Mouse (Mus musculus) neural tube, postnatal 0 days (tissue): ENCODE results near the gene Il1rapl2. TPM values are rescaled to one million over a fixed set of nuclear protein-coding genes. Genes with fewer than 3 reads are reported as not detected.

ENCODE experiments used
- polyA plus RNA-seq: library from polyadenylated mRNA; unstranded; fragments of >200 nt; fragmentation: Nextera tagmentation; extraction: Ambion mirVana; gene quantifications from 2 replicates; pipeline ENCODE4 v1.2.1, GENCODE M21; 2015

Gene Il1rapl2
- polyA plus RNA-seq, result 3.1 and 3.3 TPM in 2 replicates

GRCm38 (mm10) chrX:137570321-137571195, at the start of gene Il1rapl2:
Gene Il1rapl2 (plus strand): TSS chrX:137570608.

DNA sequence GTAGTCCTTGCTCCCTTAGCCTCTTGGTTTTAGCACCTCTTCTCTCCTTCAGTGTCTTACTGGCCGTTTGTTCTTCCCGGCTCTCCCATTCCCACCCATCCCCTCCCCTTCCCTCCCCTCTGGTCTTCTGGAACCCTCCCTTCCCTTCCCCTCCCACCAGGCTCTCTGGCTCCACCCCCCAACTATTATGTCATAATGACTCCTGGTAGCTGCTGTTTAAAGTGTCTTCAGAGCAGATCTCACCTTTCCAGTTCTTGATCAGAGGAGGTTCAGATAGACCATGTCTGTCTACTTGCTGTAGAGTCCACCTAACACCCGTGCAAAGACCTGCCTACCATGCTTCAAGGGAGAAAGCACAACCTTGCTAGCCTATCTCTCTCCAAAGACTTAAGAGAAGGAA, 639.1 kb downstream of the Il1rapl2 start, which contains the start of gene Tex13a:
Gene Tex13a (minus strand): TSS at position 101 of the 400 bp plus-strand sequence.

